Mouse (Mus musculus): ENCODE measurements around the gene Slc50a1.

GRCm38 (mm10) chr3:89250435-89251040 lies 19.8 kb downstream of the Slc50a1 start:
- TF ChIP-seq POLR2A (IDR thresholded peaks at IDR 0.05; ENCODE audit: borderline replicate concordance, extremely low read depth, low read depth, low read length) (0 out of 2 replicates have a peak, but pooled peaks have one; percentile 13), CTCF (IDR thresholded peaks at IDR 0.05; ENCODE audit: insufficient read depth, low read length) (peak; percentile 93)
